ENCODE assay signal across 17 mouse cellular contexts in genomic region chr11:120520498-120520897, GRCm38 (mm10). TPM values are rescaled to one million over a fixed set of nuclear protein-coding genes. Genes with fewer than 3 reads are reported as not detected.
DNase-seq lines count a peak whose midpoint lies in the region; ATAC-seq and TF ChIP-seq lines count a peak whose summit lies in the region.
"Had no signal": no experiment of that assay in that cellular context is flagged by ENCODE, and none has a peak within 500 bp of the region (broad histone marks: within the 10 kb centered on the region; RNA-seq: fewer than 3 reads in every experiment).

No protein-coding gene starts in this region.

- H3K9ac ChIP-seq in heart, embryonic 14.5 days (ENCODE audit: low read length) = peak overlapping the region; percentile 54; the same call in 1 of the 2 replicates
- no peak overlapping the region for H3K9ac ChIP-seq in intestine, postnatal 0 days (ENCODE audit: low read depth, low read length)
- H3K9ac ChIP-seq: hindbrain, embryonic 14.5 days; neural tube, embryonic 13.5 days had no signal

- DNase-seq in cerebellum, adult 9-11 months = peak; percentile 54
- no peak for DNase-seq in cerebellum, adult 9-10 months
- no peak for DNase-seq in heart, postnatal 36 days
- DNase-seq: kidney, adult 8-10 months; right cerebral cortex, postnatal 4 days; thymus, adult 2 months had no signal

- H3K36me3 ChIP-seq in heart, embryonic 14.5 days (ENCODE audit: control insufficient read depth, insufficient read depth, low read length) = no peaks in the 10 kb centered on the region
- H3K36me3 ChIP-seq in intestine, postnatal 0 days (ENCODE audit: control insufficient read depth, insufficient read depth) = no peaks in the 10 kb centered on the region
- no peaks in the 10 kb centered on the region for H3K36me3 ChIP-seq in myocyte (ENCODE audit: control insufficient read depth, insufficient read depth)
- H3K36me3 ChIP-seq: neural tube, embryonic 13.5 days had no signal

- TF ChIP-seq POLR2A in myocyte (IDR thresholded peaks at IDR 0.05; ENCODE audit: insufficient read length, low read depth) = no peak

- H3K4me1 ChIP-seq in heart, embryonic 14.5 days (ENCODE audit: control insufficient read depth in 2 of 2, insufficient read depth in 2 of 2, low read length in 2 of 2) = peaks cover 9 to 14% of the 10 kb centered on the region in 2 experiments; a peak in 3 of 4 replicates
- no peaks in the 10 kb centered on the region for H3K4me1 ChIP-seq in intestine, postnatal 0 days (replicated peaks; ENCODE audit: control insufficient read depth, insufficient read depth, low read length)
- H3K4me1 ChIP-seq: neural tube, embryonic 13.5 days had no signal

- H3ac ChIP-seq in myocyte (ENCODE audit: control insufficient read depth, insufficient read length) = no peak overlapping the region

- no peaks in the 10 kb centered on the region for H3K79me2 ChIP-seq in myocyte (ENCODE audit: control insufficient read depth, insufficient read depth)

- H3K9me3 ChIP-seq in heart, embryonic 14.5 days (ENCODE audit: control insufficient read depth, low read length) = 0 out of 2 replicates have a peak, but pooled peaks cover 3% of the 10 kb centered on the region
- no peaks in the 10 kb centered on the region for H3K9me3 ChIP-seq in intestine, postnatal 0 days (ENCODE audit: control insufficient read depth)
- H3K9me3 ChIP-seq: neural tube, embryonic 13.5 days had no signal

- ATAC-seq in heart, embryonic 14.5 days (ENCODE audit: insufficient number of reproducible peaks, insufficient read depth, low FRiP score, low read depth) = no peak
- no peak for ATAC-seq in intestine, postnatal 0 days
- no peak for ATAC-seq in inflammation-experienced regulatory T-cells, adult 6 months
- ATAC-seq in CD4-positive, CD25-positive, alpha-beta regulatory T cell, adult 4 months = no peak
- ATAC-seq: activated CD4-positive, CD25-positive, alpha-beta regulatory T cell, adult 4 months had no signal

- TF ChIP-seq CTCF in intestine, postnatal 0 days (IDR thresholded peaks at IDR 0.05; ENCODE audit: low read depth) = no peak

- 58% methylated on average over 9 of the region's 9 CpGs for WGBS in heart, embryonic 14.5 days
- 70% methylated on average over 9 of the region's 9 CpGs for WGBS in intestine, postnatal 0 days

- no peak overlapping the region for H3K4me3 ChIP-seq in heart, embryonic 14.5 days (ENCODE audit: control insufficient read depth in 1 of 2, insufficient read depth in 1 of 2, low read depth in 1 of 2, low read length in 2 of 2)
- no peak overlapping the region for H3K4me3 ChIP-seq in intestine, postnatal 0 days (ENCODE audit: low read depth, low read length)
- H3K4me3 ChIP-seq in myocyte = peak overlapping the region; percentile 3
- H3K4me3 ChIP-seq: neural tube, embryonic 13.5 days had no signal

- intact Hi-C loops in heart, postnatal 36 days (cut with DNase I) = no loop called here

- H3K4me2 ChIP-seq in heart, embryonic 14.5 days (ENCODE audit: low read length) = no peak overlapping the region
- no peak overlapping the region for H3K4me2 ChIP-seq in intestine, postnatal 0 days (replicated peaks; ENCODE audit: low read depth)
- no peak overlapping the region for H3K4me2 ChIP-seq in myocyte (ENCODE audit: low read depth)
- H3K4me2 ChIP-seq: hindbrain, embryonic 14.5 days; neural tube, embryonic 13.5 days had no signal

- no peaks in the 10 kb centered on the region for H3K27me3 ChIP-seq in heart, embryonic 14.5 days (ENCODE audit: control insufficient read depth, insufficient read depth, low read length)
- no peaks in the 10 kb centered on the region for H3K27me3 ChIP-seq in intestine, postnatal 0 days (replicated peaks; ENCODE audit: control insufficient read depth, insufficient read depth, low read length)
- no peaks in the 10 kb centered on the region for H3K27me3 ChIP-seq in myocyte (ENCODE audit: control insufficient read depth, insufficient read depth, insufficient read length)
- H3K27me3 ChIP-seq: neural tube, embryonic 13.5 days had no signal

- H3K27ac ChIP-seq in heart, embryonic 14.5 days (replicated peaks in 1 of 2; ENCODE audit: control insufficient read depth in 1 of 2, insufficient read depth in 1 of 2, low read depth in 2 of 2, low read length in 2 of 2) = peak overlapping the region in 1 of 2 experiments; percentile 31; a peak in 1 of 4 replicates
- H3K27ac ChIP-seq in intestine, postnatal 0 days (ENCODE audit: low read depth, low read length) = peak overlapping the region; percentile 47
- H3K27ac ChIP-seq: hindbrain, embryonic 14.5 days; neural tube, embryonic 13.5 days had no signal

TF ChIP-seq in myocyte, 11 proteins besides CTCF, POLR2A, EP300 and RAD21:
- no peak for TF ChIP-seq USF1 (IDR thresholded peaks at IDR 0.05; ENCODE audit: low read depth)
- no peak for TF ChIP-seq TCF12 (IDR thresholded peaks at IDR 0.05; ENCODE audit: insufficient read depth, poor library complexity, severe bottlenecking)
- TF ChIP-seq POLR2AphosphoS2 (IDR thresholded peaks at IDR 0.05; ENCODE audit: insufficient read length, low read depth) = no peak
- TF ChIP-seq MAX (IDR thresholded peaks at IDR 0.05; ENCODE audit: low read depth) = no peak
- TF ChIP-seq MYOD1 (IDR thresholded peaks at IDR 0.05; ENCODE audit: control insufficient read depth in 1 of 3, insufficient read length in 2 of 3, low read depth in 2 of 3) = no peak

RNA-seq across cellular contexts. Expression of gene Gcgr, which starts 10.0 kb away (rescaled TPM):
- polyA plus RNA-seq in heart, embryonic 14.5 days (2014; fragmentation: Nextera tagmentation; extraction: Ambion mirVana) = 2.3 and 2.5 TPM in 2 replicates
- 1 to 10 TPM in 1 of 2 experiments, under 1 TPM in 1; 0.80 to 1.2 TPM for total RNA-seq in heart, postnatal 36 days (2021)
- polyA plus RNA-seq in intestine, postnatal 0 days (2015; fragmentation: Nextera tagmentation; extraction: Ambion mirVana) = 1.0 and 1.6 TPM in 2 replicates
- 0.05 TPM for polyA plus RNA-seq in myocyte (2012; fragmentation: generic; extraction: Trizol)
- not detected for polyA plus RNA-seq in inflammation-experienced regulatory T-cells, adult 6 months (2017; shearing (Covaris generic))
- not detected for polyA plus RNA-seq in CD4-positive, CD25-positive, alpha-beta regulatory T cell, adult 4 months (2017; shearing (Covaris generic))
- total RNA-seq: left cerebral cortex, postnatal 25 days had no signal
- polyA plus RNA-seq: activated CD4-positive, CD25-positive, alpha-beta regulatory T cell, adult 4 months; forebrain, embryonic 11.5 days had no signal

RNA-seq across cellular contexts. Expression of gene Slc25a10, which starts 28.9 kb away (rescaled TPM):
- polyA plus RNA-seq in heart, embryonic 14.5 days (2014; fragmentation: Nextera tagmentation; extraction: Ambion mirVana) = 39.4 and 41.7 TPM in 2 replicates
- total RNA-seq in heart, postnatal 36 days (2021) = 10 to 100 TPM; 13.4 to 15.0 TPM
- polyA plus RNA-seq in intestine, postnatal 0 days (2015; fragmentation: Nextera tagmentation; extraction: Ambion mirVana) = 139 and 143 TPM in 2 replicates
- polyA plus RNA-seq in myocyte (2012; fragmentation: generic; extraction: Trizol) = 43.8 TPM
- polyA plus RNA-seq in inflammation-experienced regulatory T-cells, adult 6 months (2017; shearing (Covaris generic)) = 10 to 100 TPM; 12.4 to 14.3 (median 12.7) TPM
- polyA plus RNA-seq in CD4-positive, CD25-positive, alpha-beta regulatory T cell, adult 4 months (2017; shearing (Covaris generic)) = 10 to 100 TPM; 11.0 to 14.3 TPM

RNA-seq across cellular contexts. Expression of gene Mcrip1, which starts 29.0 kb away (rescaled TPM):
- 153 and 158 TPM in 2 replicates for polyA plus RNA-seq in heart, embryonic 14.5 days (2014; fragmentation: Nextera tagmentation; extraction: Ambion mirVana)
- total RNA-seq in heart, postnatal 36 days (2021) = 10 to 100 TPM; 43.1 to 43.7 TPM
- 68.7 and 73.4 TPM in 2 replicates for polyA plus RNA-seq in intestine, postnatal 0 days (2015; fragmentation: Nextera tagmentation; extraction: Ambion mirVana)
- polyA plus RNA-seq in myocyte (2012; fragmentation: generic; extraction: Trizol) = 237 TPM
- 100 to 1,000 TPM in 2 of 3 experiments, 10 to 100 TPM in 1; 93.4 to 136 (median 107) TPM for polyA plus RNA-seq in inflammation-experienced regulatory T-cells, adult 6 months (2017; shearing (Covaris generic))
- 100 to 1,000 TPM; 114 to 126 TPM for polyA plus RNA-seq in CD4-positive, CD25-positive, alpha-beta regulatory T cell, adult 4 months (2017; shearing (Covaris generic))

RNA-seq across cellular contexts. Expression of gene Ppp1r27, which starts 30.4 kb away (rescaled TPM):
- not detected in 2 replicates for polyA plus RNA-seq in heart, embryonic 14.5 days (2014; fragmentation: Nextera tagmentation; extraction: Ambion mirVana)
- under 1 TPM in 1 of 2 experiments, not detected in 1; 0.67 TPM for total RNA-seq in heart, postnatal 36 days (2021)
- polyA plus RNA-seq in intestine, postnatal 0 days (2015; fragmentation: Nextera tagmentation; extraction: Ambion mirVana) = 1.4 and 1.6 TPM in 2 replicates
- 1.0 TPM for polyA plus RNA-seq in myocyte (2012; fragmentation: generic; extraction: Trizol)
- polyA plus RNA-seq in inflammation-experienced regulatory T-cells, adult 6 months (2017; shearing (Covaris generic)) = not detected
- not detected for polyA plus RNA-seq in CD4-positive, CD25-positive, alpha-beta regulatory T cell, adult 4 months (2017; shearing (Covaris generic))
- total RNA-seq: layer of hippocampus, postnatal 14 days; left cerebral cortex, postnatal 25 days had no signal
- polyA plus RNA-seq: activated CD4-positive, CD25-positive, alpha-beta regulatory T cell, adult 4 months; forebrain, embryonic 11.5 days; hindbrain, embryonic 14.5 days; neural tube, embryonic 13.5 days had no signal

RNA-seq across cellular contexts. Expression of gene Mrpl12, which starts 36.1 kb away (rescaled TPM):
- polyA plus RNA-seq in heart, embryonic 14.5 days (2014; fragmentation: Nextera tagmentation; extraction: Ambion mirVana) = 225 and 239 TPM in 2 replicates
- total RNA-seq in heart, postnatal 36 days (2021) = 100 to 1,000 TPM; 222 to 245 TPM
- 204 and 208 TPM in 2 replicates for polyA plus RNA-seq in intestine, postnatal 0 days (2015; fragmentation: Nextera tagmentation; extraction: Ambion mirVana)
- polyA plus RNA-seq in myocyte (2012; fragmentation: generic; extraction: Trizol) = 218 TPM
- 10 to 100 TPM; 54.6 to 78.9 (median 73.0) TPM for polyA plus RNA-seq in inflammation-experienced regulatory T-cells, adult 6 months (2017; shearing (Covaris generic))
- 10 to 100 TPM; 67.0 to 68.0 TPM for polyA plus RNA-seq in CD4-positive, CD25-positive, alpha-beta regulatory T cell, adult 4 months (2017; shearing (Covaris generic))
